Mouse (Mus musculus): Measurements from ENCODE around the gene Tgtp2.
"Not testable (repeated sequence)": the region's sequence is repeated elsewhere in the genome, so short reads cannot be mapped to it uniquely, and the experiment has no call there.

The Tgtp2 gene

DNA sequence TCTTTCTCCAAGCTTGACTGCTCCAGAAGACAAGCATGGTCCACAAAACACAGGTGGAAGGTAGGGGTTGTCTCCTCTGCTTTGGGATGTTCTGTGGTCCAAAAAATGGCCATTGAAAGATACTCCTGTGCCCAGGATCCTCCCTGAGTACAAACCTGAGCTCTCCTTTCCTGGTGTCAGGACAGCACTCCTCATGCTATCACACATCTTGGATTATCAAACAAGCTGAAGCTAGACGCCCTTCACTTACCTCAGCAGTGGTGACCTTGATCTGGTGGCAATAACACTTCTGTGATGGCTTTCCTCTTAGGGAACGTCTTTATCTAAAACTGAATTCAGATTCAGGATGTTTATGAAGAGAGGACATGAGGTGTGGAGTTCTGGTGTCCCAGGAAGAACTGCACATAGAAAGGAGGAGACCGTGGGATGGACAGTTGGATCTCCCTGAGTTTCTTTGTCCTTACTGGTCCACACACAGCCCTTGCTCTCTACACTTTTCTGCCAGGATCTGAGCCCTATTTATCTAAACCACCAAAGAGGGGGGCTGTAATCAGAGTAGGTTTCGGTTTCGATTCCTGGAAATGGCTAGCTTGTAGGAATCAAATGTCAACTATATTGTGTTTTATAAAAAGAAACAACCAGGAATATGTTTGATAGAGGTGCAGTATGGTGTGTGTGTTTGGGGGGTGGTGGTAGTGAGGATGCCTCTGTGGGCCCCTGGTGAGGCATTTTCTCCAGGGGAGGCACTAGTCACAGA is at the start of gene Tgtp2:
Tgtp2 (minus strand) TSS at position 494 of the 757 bp plus-strand sequence.
- DNase-seq (ENCODE audit: low read depth, low spot score) = not testable (repeated sequence)

GRCm38 (mm10) chr11:49112624-49113219 is 48.7 kb upstream of the Tgtp2 start:
- no peak for DNase-seq (ENCODE audit: low read depth, low spot score)

DNA sequence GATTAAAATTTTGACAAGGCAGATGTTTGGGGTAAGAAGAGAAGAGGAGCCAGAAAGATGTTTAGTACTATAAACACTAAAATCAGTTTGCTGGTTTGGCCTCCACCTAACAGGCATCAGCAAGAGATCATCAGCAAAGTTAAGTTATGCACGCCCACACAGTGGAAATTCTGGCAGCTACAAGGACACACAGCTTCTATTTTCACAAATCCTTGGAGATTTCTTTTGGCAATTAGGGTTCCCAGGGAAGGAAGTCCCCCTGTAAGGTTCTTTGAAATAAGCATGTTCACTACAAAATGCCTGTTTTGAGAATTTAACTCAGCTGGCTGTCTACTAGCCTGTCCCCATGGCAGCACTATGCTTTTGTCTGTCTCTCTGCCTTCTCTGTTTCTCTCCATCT is 47.0 kb upstream of the Tgtp2 start:
- no peak for DNase-seq (ENCODE audit: low read depth, low spot score)

DNA sequence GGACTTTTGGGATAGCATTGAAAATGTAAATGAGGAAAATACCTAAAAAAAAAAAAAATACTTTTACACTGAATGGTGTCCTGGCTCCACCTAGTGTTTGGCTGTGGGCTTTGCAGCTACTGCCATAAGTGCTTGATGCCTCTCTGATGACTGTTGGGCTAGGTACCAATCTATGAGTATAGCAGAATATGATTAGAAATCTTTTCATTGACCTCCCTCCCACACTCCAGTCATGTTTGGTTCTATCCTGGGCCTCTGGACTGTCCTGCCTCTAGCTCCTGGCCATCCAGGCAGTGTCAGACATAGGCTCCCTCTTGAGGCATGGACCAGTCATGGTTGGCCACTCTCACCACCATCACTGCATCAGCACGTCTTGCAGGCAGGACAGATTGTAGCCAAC is 44.8 kb upstream of the Tgtp2 start:
- DNase-seq (ENCODE audit: low read depth, low spot score) = peak; percentile 30

- DNase-seq (ENCODE audit: low read depth, low spot score) = no peak
Measured at GRCm38 (mm10) chr11:49107650-49108537, 43.9 kb upstream of the Tgtp2 start.

GRCm38 (mm10) chr11:49105752-49106151 is 41.7 kb upstream of the Tgtp2 start:
- DNase-seq (ENCODE audit: low read depth, low spot score) = no peak

DNA sequence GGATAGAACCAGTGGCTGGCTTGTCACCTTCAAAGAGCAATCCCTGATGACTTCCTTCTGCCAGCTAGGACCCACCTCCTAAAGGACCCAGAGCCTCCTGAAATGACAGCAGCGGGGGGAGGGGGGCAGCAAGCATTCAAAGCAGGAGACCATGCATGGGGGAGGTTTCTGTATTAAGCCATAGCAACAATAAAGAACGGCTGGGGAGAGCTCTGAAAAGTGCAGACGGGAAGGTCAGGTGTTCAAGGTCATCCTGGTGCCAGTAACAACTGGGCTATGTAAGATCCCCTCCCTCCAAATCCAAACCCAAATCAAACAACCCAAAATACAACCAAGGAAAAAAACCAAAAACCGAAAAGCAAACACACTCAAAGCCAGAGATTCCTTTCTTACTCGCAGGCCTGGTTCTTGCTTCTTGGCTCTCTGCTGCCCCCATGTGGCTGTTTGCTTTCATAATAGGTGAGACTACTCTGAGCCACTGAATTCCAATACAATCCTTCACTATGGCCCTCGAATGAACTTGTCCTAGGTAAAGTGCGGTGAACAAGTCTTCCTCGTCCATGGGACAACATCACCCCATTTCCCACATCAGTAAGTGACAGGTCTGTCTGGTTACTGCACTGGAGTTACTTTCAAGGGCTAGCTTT is 39.2 kb upstream of the Tgtp2 start:
- DNase-seq (ENCODE audit: low read depth, low spot score) = peak; percentile 86

DNA sequence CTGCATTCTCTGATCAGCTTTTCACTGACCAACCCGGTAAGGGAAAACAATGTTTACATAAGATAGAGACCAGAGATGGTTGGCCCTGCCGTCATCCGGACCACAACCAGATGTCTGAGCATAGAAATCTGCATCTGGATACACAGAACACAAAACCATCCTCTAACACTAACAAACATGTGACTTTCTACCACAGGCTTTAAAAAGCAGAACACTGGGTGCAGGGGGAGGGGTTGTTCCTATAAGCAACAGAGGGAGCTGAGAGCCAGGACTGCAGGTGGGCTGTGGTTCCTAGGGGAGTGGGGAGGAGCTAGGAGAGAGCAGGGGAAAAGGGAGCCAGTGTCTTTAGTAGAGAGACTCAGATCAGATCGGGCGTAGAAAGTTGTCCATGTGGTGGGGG is 37.5 kb upstream of the Tgtp2 start:
- no peak for DNase-seq (ENCODE audit: low read depth, low spot score)

GRCm38 (mm10) chr11:49100409-49100808 is 36.4 kb upstream of the Tgtp2 start:
- no peak for DNase-seq (ENCODE audit: low read depth, low spot score)

GRCm38 (mm10) chr11:49095367-49095766 is 31.4 kb upstream of the Tgtp2 start:
- DNase-seq (ENCODE audit: low read depth, low spot score) = no peak

GRCm38 (mm10) chr11:49093861-49094660 is 30.1 kb upstream of the Tgtp2 start:
- DNase-seq (ENCODE audit: low read depth, low spot score) = no peak

- no peak for DNase-seq (ENCODE audit: low read depth, low spot score)
Measured at GRCm38 (mm10) chr11:49092786-49093185, 28.8 kb upstream of the Tgtp2 start.

- DNase-seq (ENCODE audit: low read depth, low spot score) = no peak
Measured at GRCm38 (mm10) chr11:49092053-49092586, 28.1 kb upstream of the Tgtp2 start.

- DNase-seq (ENCODE audit: low read depth, low spot score) = no peak
Measured at GRCm38 (mm10) chr11:49091171-49091570, 27.2 kb upstream of the Tgtp2 start.

- no peak for DNase-seq (ENCODE audit: low read depth, low spot score)
Measured at GRCm38 (mm10) chr11:49090551-49090950, 26.5 kb upstream of the Tgtp2 start.

- DNase-seq (ENCODE audit: low read depth, low spot score) = no peak
Measured at GRCm38 (mm10) chr11:49089735-49090507, 25.9 kb upstream of the Tgtp2 start.

DNA sequence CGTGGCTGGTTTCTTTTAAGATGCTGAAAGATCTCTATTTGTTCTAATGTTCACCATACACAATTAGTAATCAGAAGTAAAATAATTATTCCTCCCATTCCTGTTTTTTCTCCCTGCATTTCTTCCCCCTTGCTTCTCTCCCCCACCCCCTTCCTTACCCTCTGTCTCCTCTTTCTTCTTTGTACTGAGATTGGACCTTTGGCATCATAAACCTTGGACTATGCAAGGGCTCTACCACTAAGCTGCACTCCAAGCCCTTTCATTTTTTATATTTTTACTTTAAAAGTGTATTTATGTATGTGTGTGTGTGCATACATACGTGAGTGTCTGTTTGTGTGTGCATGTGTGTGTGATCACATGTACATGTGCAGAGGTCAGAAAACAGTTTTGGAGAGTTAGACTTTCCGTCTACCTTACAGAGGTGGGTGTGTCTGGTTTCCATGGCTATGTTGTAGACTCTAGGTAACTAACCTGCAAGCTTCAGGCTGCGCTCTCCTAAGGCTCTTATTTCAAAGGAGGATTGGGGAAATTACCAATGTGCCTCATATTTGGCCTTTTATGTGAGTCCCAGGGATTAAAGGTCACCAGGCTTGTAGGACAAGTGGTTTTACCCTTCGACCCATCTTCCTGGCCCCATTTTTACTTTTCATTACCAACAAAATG is 25.1 kb upstream of the Tgtp2 start:
- DNase-seq (ENCODE audit: low read depth, low spot score) = no peak

DNA sequence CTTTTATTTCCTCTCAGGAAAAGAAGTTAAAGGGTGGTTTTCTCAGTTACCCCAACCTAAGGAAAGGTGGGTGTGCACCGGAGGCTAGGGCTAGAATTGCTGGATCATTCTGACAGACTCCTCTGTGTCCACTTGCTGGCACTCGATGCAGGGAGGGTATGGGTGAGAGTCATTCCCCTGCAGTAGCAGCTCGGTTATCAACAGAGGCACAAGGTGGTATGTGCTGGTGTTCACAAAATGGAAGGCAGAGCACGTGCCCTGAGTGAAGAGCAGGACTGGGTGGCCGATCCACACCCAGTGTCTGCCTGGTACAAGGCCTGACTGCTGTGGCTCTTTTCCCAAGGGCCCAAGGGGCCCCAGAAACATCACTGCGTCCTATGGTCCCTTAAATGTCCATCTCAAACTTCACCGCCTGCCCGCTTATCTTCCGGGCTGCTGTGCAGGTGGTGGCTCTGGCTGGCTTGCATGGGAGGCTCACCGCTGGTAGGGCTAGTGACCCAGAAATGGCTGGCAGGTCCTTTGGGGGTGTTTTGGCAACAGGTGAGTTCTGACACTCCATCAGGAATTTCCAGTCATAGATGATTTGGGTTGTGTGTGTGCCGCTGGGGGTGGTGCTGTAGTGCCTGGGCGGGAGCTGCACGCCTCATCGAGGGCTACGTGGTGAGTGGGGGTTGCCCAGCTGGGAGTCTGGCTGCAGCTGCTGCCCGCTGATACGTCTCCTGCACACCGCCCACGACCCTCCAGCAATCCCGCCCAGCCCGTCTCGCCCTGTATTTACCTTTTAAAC is 24.0 kb upstream of the Tgtp2 start:
- DNase-seq (ENCODE audit: low read depth, low spot score) = peak; percentile 11
